Mouse (Mus musculus): Measurements from ENCODE around the gene Cyb5r4. TPM values are rescaled to one million over a fixed set of nuclear protein-coding genes. Genes with fewer than 3 reads are reported as not detected.

Cyb5r4 gene
- polyA plus RNA-seq, 1 experiment from 2014 or later, result 43.2 TPM

- ATAC-seq (ENCODE audit: low read depth), result no peak
- H3K9ac ChIP-seq (ENCODE audit: low read depth, low read length), result no peak overlapping the region
- no peaks in the 10 kb centered on the region for H3K36me3 ChIP-seq (ENCODE audit: control insufficient read depth, insufficient read depth, low read length)
- no peaks in the 10 kb centered on the region for H3K9me3 ChIP-seq (ENCODE audit: control insufficient read depth, low read length)
- no peaks in the 10 kb centered on the region for H3K27me3 ChIP-seq (replicated peaks; ENCODE audit: control insufficient read depth, insufficient read depth, low read length)
- no peak overlapping the region for H3K27ac ChIP-seq (replicated peaks; ENCODE audit: low read depth, low read length)
- H3K4me3 ChIP-seq (ENCODE audit: low read depth, low read length), result no peak overlapping the region
- WGBS, result 50% methylated on average over 6 of the region's 6 CpGs
- no peaks in the 10 kb centered on the region for H3K4me1 ChIP-seq (ENCODE audit: control insufficient read depth, insufficient read depth, low read length)
- DNase-seq (ENCODE audit: low spot score), result no peak
- no peak overlapping the region for H3K4me2 ChIP-seq (ENCODE audit: low read depth, low read length)
Measured at GRCm38 (mm10) chr9:86985105-86985504, 36.7 kb upstream of the Cyb5r4 start.

GRCm38 (mm10) chr9:86986703-86987296 lies 35.0 kb upstream of the Cyb5r4 start:
- DNase-seq (ENCODE audit: low spot score), result no peak
- no peak overlapping the region for H3K27ac ChIP-seq (replicated peaks; ENCODE audit: low read depth, low read length)
- H3K9ac ChIP-seq (ENCODE audit: low read depth, low read length), result no peak overlapping the region
- 39% methylated on average over 7 of the region's 7 CpGs for WGBS
- ATAC-seq (ENCODE audit: low read depth), result no peak
- no peaks in the 10 kb centered on the region for H3K4me1 ChIP-seq (ENCODE audit: control insufficient read depth, insufficient read depth, low read length)
- no peak overlapping the region for H3K4me2 ChIP-seq (ENCODE audit: low read depth, low read length)
- no peaks in the 10 kb centered on the region for H3K9me3 ChIP-seq (ENCODE audit: control insufficient read depth, low read length)
- H3K36me3 ChIP-seq (ENCODE audit: control insufficient read depth, insufficient read depth, low read length), result no peaks in the 10 kb centered on the region
- H3K4me3 ChIP-seq (ENCODE audit: low read depth, low read length), result no peak overlapping the region
- no peaks in the 10 kb centered on the region for H3K27me3 ChIP-seq (replicated peaks; ENCODE audit: control insufficient read depth, insufficient read depth, low read length)

DNA sequence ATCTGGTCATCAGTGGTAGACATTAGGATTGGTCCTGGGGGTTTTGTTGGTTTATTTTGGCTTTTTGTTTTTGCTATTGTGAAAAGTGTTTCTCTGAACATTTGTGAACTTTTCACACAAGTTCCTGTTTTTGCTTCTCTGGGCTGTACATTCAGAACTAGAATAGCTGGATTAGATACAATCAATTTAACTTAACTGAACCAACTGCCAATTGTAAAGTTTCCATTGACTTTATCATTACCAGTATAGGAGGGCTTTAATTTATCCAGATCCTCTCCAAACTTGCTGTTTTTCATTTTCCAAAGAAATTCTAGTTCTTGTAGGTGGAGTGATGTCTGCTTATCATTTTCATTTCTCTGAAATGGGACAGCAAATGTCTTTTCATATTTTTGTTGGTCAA lies 32.0 kb upstream of the Cyb5r4 start:
- Histone ChIP-seq H3K27ac (replicated peaks; ENCODE audit: low read depth, low read length) (no peak overlapping the region), H3K9me3 (ENCODE audit: control insufficient read depth, low read length) (no peaks in the 10 kb centered on the region), H3K9ac (ENCODE audit: low read depth, low read length) (no peak overlapping the region), H3K4me1 (ENCODE audit: control insufficient read depth, insufficient read depth, low read length) (no peaks in the 10 kb centered on the region), H3K36me3 (ENCODE audit: control insufficient read depth, insufficient read depth, low read length) (no peaks in the 10 kb centered on the region), H3K4me3 (ENCODE audit: low read depth, low read length) (no peak overlapping the region), H3K4me2 (ENCODE audit: low read depth, low read length) (no peak overlapping the region), H3K27me3 (replicated peaks; ENCODE audit: control insufficient read depth, insufficient read depth, low read length) (no peaks in the 10 kb centered on the region)
- DNase-seq (ENCODE audit: low spot score) (no peak), ATAC-seq (ENCODE audit: low read depth) (no peak)

DNA sequence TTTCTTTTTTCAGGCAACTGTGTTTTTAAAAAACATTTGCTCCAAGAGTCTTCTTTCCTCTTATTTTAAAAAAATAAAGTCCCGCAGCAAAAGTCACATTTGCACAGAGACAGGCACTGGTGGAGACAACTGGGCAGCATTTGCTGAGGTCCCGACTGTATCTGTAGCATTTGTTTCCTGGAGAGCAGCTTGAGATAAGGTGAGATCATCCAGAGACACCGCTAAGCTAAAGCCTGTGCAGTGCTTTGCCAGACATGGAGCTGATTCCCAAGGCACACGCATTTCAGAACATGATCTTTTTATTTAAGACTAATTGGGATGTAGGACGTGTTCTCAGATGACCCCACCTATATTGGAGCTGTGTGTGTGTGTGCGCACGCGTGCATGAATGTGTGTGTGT lies 30.1 kb upstream of the Cyb5r4 start:
- no peak overlapping the region for H3K4me3 ChIP-seq (ENCODE audit: low read depth, low read length)
- no peak overlapping the region for H3K9ac ChIP-seq (ENCODE audit: low read depth, low read length)
- H3K9me3 ChIP-seq (ENCODE audit: control insufficient read depth, low read length), result 0 out of 2 replicates have a peak, but pooled peaks cover 3% of the 10 kb centered on the region
- no peaks in the 10 kb centered on the region for H3K36me3 ChIP-seq (ENCODE audit: control insufficient read depth, insufficient read depth, low read length)
- H3K27me3 ChIP-seq (replicated peaks; ENCODE audit: control insufficient read depth, insufficient read depth, low read length), result no peaks in the 10 kb centered on the region
- no peaks in the 10 kb centered on the region for H3K4me1 ChIP-seq (ENCODE audit: control insufficient read depth, insufficient read depth, low read length)
- no peak overlapping the region for H3K4me2 ChIP-seq (ENCODE audit: low read depth, low read length)
- DNase-seq (ENCODE audit: low spot score) (no peak), ATAC-seq (ENCODE audit: low read depth) (no peak)
- WGBS, result 66% methylated on average over 8 of the region's 8 CpGs
- H3K27ac ChIP-seq (replicated peaks; ENCODE audit: low read depth, low read length), result no peak overlapping the region

DNA sequence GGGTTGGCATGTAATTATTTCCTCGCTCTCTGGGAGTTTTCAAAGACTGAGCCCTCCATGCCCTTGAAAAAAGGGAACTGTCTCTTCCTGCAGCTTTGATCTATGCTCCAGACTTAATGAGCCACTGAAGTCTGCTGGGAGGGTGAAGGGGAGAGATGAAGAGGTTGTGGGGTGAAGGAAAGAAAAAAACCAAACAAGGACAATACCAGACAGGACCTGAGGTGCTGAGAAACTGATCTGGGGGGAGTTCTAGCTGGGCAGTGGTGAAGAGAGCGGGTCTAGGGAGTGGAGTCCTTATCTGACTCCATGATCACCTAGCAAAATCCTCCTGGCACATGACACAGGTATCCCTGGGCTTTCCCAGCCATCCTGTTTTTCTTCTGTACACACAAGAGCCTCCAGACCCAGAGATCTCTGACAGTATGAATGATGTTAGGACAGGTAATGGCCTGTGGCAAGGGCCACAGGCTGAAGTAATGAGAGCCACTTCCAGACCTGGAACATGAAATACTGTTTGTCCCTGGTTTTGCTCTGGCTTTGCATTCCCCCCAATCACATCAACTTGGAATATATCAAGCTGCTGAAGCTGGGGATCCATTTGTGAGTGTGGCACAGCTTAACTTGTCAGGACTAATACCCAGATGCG lies 24.6 kb upstream of the Cyb5r4 start:
- H3K9ac ChIP-seq (ENCODE audit: low read depth, low read length), result no peak overlapping the region
- ATAC-seq (ENCODE audit: low read depth) (no peak), DNase-seq (ENCODE audit: low spot score) (no peak)
- H3K4me3 ChIP-seq (ENCODE audit: low read depth, low read length), result no peak overlapping the region
- H3K4me1 ChIP-seq (ENCODE audit: control insufficient read depth, insufficient read depth, low read length), result no peaks in the 10 kb centered on the region
- no peaks in the 10 kb centered on the region for H3K27me3 ChIP-seq (replicated peaks; ENCODE audit: control insufficient read depth, insufficient read depth, low read length)
- WGBS, result 50% methylated on average over 3 of the region's 3 CpGs
- no peak overlapping the region for H3K27ac ChIP-seq (replicated peaks; ENCODE audit: low read depth, low read length)
- no peak overlapping the region for H3K4me2 ChIP-seq (ENCODE audit: low read depth, low read length)
- no peaks in the 10 kb centered on the region for H3K36me3 ChIP-seq (ENCODE audit: control insufficient read depth, insufficient read depth, low read length)
- 0 out of 2 replicates have a peak, but pooled peaks cover 3% of the 10 kb centered on the region for H3K9me3 ChIP-seq (ENCODE audit: control insufficient read depth, low read length)

DNA sequence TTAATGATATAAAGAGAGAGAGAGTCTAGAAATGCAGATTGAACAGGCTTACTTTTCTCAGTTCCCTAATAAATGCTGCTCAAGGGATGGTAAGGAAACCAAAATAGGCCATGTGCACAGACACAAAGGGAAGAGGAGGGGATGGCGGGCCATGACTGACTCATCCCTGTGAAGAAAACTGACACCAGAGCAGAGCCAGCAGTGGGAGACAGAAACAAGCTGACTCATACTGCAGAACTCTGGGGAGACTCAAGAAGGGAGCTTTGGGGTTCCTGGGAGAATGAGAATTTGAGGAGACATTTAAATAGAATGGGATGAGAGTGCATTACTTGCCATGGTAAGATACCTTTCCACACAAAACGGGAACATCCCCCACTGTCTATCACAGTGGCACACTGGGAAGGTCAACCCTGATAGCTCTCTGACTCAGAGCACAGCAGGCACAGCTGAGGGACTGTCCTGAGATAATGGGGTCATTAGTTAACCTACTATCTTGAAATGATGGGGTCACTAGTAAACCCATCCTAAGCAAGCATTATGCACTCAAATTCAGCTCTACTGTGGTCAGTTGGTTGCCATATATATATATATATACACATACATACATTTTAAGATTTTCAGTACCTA lies 21.7 kb upstream of the Cyb5r4 start:
- no peaks in the 10 kb centered on the region for H3K36me3 ChIP-seq (ENCODE audit: control insufficient read depth, insufficient read depth, low read length)
- ATAC-seq (ENCODE audit: low read depth) (no peak), DNase-seq (ENCODE audit: low spot score) (no peak)
- 67% methylated on average over 2 of the region's 2 CpGs for whole genome bisulfite sequencing
- H3K9ac ChIP-seq (ENCODE audit: low read depth, low read length), result no peak overlapping the region
- H3K4me3 ChIP-seq (ENCODE audit: low read depth, low read length), result no peak overlapping the region
- H3K9me3 ChIP-seq (ENCODE audit: control insufficient read depth, low read length), result 0 out of 2 replicates have a peak, but pooled peaks cover 3% of the 10 kb centered on the region
- H3K4me1 ChIP-seq (ENCODE audit: control insufficient read depth, insufficient read depth, low read length), result no peaks in the 10 kb centered on the region
- no peak overlapping the region for H3K27ac ChIP-seq (replicated peaks; ENCODE audit: low read depth, low read length)
- no peaks in the 10 kb centered on the region for H3K27me3 ChIP-seq (replicated peaks; ENCODE audit: control insufficient read depth, insufficient read depth, low read length)
- H3K4me2 ChIP-seq (ENCODE audit: low read depth, low read length), result no peak overlapping the region

DNA sequence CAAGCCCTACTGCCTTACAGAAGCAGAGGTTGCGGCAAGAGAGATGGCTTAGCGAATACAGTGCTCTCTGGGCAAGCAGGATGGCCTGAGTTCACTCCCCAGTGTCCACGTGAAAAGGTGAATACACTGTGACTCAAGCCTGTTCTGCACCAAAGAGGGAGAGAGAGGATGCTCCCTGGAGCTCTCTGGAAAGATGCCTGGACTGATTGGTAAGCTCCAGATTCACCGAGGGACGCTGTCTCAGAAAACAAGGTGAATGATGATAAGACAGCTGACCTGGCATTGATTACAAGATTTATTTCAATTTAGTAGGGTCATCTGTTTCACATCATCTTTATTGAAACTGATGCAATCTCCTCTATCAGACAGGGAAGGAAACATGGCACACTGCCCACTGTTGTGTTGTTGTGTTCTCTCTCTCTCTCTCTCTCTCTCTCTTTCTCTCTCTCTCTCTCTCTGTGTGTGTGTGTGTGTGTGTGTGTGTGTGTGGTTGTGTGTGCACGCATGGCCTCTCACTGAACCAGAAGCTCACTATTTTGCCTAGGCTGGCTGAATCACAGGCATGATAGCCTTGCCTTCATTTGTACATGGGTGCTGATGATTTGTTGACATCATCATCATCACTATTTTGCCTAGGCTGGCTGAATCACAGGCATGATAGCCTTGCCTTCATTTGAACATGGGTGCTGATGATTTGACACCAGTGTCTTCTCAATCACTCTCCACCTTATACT lies 16.9 kb upstream of the Cyb5r4 start:
- H3K4me1 ChIP-seq (ENCODE audit: control insufficient read depth, insufficient read depth, low read length), result no peaks in the 10 kb centered on the region
- no peaks in the 10 kb centered on the region for H3K36me3 ChIP-seq (ENCODE audit: control insufficient read depth, insufficient read depth, low read length)
- H3K27ac ChIP-seq (replicated peaks; ENCODE audit: low read depth, low read length), result no peak overlapping the region
- no peak overlapping the region for H3K9ac ChIP-seq (ENCODE audit: low read depth, low read length)
- no peaks in the 10 kb centered on the region for H3K9me3 ChIP-seq (ENCODE audit: control insufficient read depth, low read length)
- no peak for ATAC-seq (ENCODE audit: low read depth)
- 65% methylated on average over 6 of the region's 6 CpGs for WGBS
- H3K4me2 ChIP-seq (ENCODE audit: low read depth, low read length), result no peak overlapping the region
- no peak overlapping the region for H3K4me3 ChIP-seq (ENCODE audit: low read depth, low read length)
- DNase-seq (ENCODE audit: low spot score), result no peak
- no peaks in the 10 kb centered on the region for H3K27me3 ChIP-seq (replicated peaks; ENCODE audit: control insufficient read depth, insufficient read depth, low read length)

GRCm38 (mm10) chr9:87005435-87005779 lies 16.4 kb upstream of the Cyb5r4 start:
- ATAC-seq (ENCODE audit: low read depth), result no peak
- Histone ChIP-seq H3K9me3 (ENCODE audit: control insufficient read depth, low read length) (no peaks in the 10 kb centered on the region), H3K27me3 (replicated peaks; ENCODE audit: control insufficient read depth, insufficient read depth, low read length) (no peaks in the 10 kb centered on the region), H3K4me3 (ENCODE audit: low read depth, low read length) (no peak overlapping the region), H3K27ac (replicated peaks; ENCODE audit: low read depth, low read length) (no peak overlapping the region), H3K4me2 (ENCODE audit: low read depth, low read length) (no peak overlapping the region), H3K4me1 (ENCODE audit: control insufficient read depth, insufficient read depth, low read length) (no peaks in the 10 kb centered on the region), H3K9ac (ENCODE audit: low read depth, low read length) (no peak overlapping the region), H3K36me3 (ENCODE audit: control insufficient read depth, insufficient read depth, low read length) (no peaks in the 10 kb centered on the region)
- WGBS, result 49% methylated on average over 5 of the region's 5 CpGs
- no peak for DNase-seq (ENCODE audit: low spot score)

Data from embryonic facial prominence, embryonic 14.5 days (tissue).